Comparison of ENCODE assay signal across 8 mouse cellular contexts in the genomic region with DNA sequence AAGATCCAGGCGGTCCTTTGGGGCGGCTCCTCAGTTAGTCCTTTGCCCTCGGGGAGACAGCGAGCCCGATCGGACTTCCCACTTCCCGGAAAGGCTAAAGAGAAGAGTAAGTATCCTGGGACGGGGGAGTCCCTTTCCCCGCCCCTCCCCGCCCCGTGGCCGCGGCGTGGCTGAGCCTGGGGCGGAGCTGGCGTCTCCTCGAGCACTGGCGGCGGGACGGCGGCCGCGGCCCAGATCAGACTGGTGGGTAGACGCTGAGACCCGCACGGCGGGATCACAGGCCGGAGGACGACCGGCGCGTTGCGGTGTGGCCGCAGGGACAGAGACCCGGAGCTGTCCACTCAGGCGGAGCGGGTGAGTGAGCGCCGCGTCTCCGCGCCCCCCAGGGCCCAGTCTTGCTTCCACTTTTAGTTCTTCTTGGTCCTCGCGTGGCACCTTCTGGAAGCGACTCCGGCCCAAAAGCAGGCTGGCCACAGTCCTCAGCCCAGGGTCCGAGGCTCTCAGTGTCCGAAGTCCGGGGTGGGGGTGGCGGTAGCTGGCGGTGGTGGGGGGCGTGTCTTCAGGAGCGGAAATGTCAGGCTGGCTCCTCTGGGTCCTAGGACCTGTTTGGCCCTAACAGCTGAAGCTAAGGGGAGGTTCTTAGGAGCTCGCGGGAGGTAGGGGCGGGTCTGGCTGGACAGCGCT. TPM values are rescaled to one million over a fixed set of nuclear protein-coding genes. Genes with fewer than 3 reads are reported as not detected.
DNase-seq lines count a peak whose midpoint lies in the region; ATAC-seq lines count a peak whose summit lies in the region.

Gene Mob3c, plus strand, starts transcription at position 205 of the 684 bp plus-strand sequence.

- H3K4me1 ChIP-seq in hindbrain, embryonic 16.5 days (ENCODE audit: control insufficient read depth, insufficient read depth, low read depth, low read length), result peaks cover 6% of the 10 kb centered on the region
- no peaks in the 10 kb centered on the region for H3K4me1 ChIP-seq in limb, embryonic 11.5 days (ENCODE audit: control insufficient read depth, insufficient read depth, low read length)
- peaks cover 11% of the 10 kb centered on the region for H3K4me1 ChIP-seq in midbrain, embryonic 12.5 days

- peak within 1 kb of the TSS; percentile 75 for H3K27ac ChIP-seq in hindbrain, embryonic 16.5 days (ENCODE audit: low read depth, low read length)
- H3K27ac ChIP-seq in limb, embryonic 11.5 days (replicated peaks; ENCODE audit: low read depth, low read length), result no peak within 1 kb of the TSS
- peak within 1 kb of the TSS; percentile 65 for H3K27ac ChIP-seq in midbrain, embryonic 12.5 days (replicated peaks)

- ATAC-seq in common myeloid progenitor, adult 5-6 weeks (replicated peaks; ENCODE audit: low read depth, poor library complexity, severe bottlenecking), result peak; percentile 69
- peak; percentile 91 for ATAC-seq in hindbrain, embryonic 16.5 days
- peak; percentile 88 for ATAC-seq in limb, embryonic 11.5 days (ENCODE audit: insufficient number of reproducible peaks, low FRiP score, low TSS enrichment, low read depth)
- ATAC-seq in midbrain, embryonic 12.5 days (ENCODE audit: low FRiP score, low read depth), result peak; percentile 89

- under 1% methylated on average over 56 of the region's 57 CpGs for WGBS in hindbrain, embryonic 16.5 days
- WGBS in limb, embryonic 11.5 days, result under 1% methylated on average over 57 of the region's 57 CpGs
- 1% methylated on average over 55 of the region's 57 CpGs for WGBS in midbrain, embryonic 12.5 days

- peak; percentile 61 for DNase-seq in layer of hippocampus, adult 11-12 months (ENCODE audit: low spot score)
- no peak for DNase-seq in layer of hippocampus, adult 9-10 months (ENCODE audit: low spot score)
- DNase-seq in gastrocnemius, adult 8-10 months (ENCODE audit: low spot score in 2 of 2), result peak; percentile 75 to 79
- DNase-seq in limb, embryonic 11.5 days (ENCODE audit: low spot score), result peak; percentile 77
- peak; percentile 74 for DNase-seq in skeletal muscle tissue, adult 2 months (ENCODE audit: low read depth, low spot score)

- no peaks in the 10 kb centered on the region for H3K27me3 ChIP-seq in hindbrain, embryonic 16.5 days (replicated peaks; ENCODE audit: control insufficient read depth, insufficient read depth, low read length)
- no peaks in the 10 kb centered on the region for H3K27me3 ChIP-seq in limb, embryonic 11.5 days (ENCODE audit: control insufficient read depth, insufficient read depth, low read length)
- peaks cover 28% of the 10 kb centered on the region for H3K27me3 ChIP-seq in midbrain, embryonic 12.5 days

- no peaks in the 10 kb centered on the region for H3K36me3 ChIP-seq in hindbrain, embryonic 16.5 days (ENCODE audit: control insufficient read depth, insufficient read depth, low read length)
- H3K36me3 ChIP-seq in limb, embryonic 11.5 days (ENCODE audit: control insufficient read depth, insufficient read depth, low read length), result no peaks in the 10 kb centered on the region
- no peaks in the 10 kb centered on the region for H3K36me3 ChIP-seq in midbrain, embryonic 12.5 days

- H3K4me2 ChIP-seq in hindbrain, embryonic 16.5 days (ENCODE audit: low read length), result peak within 1 kb of the TSS; percentile 92
- peak within 1 kb of the TSS; percentile 65 for H3K4me2 ChIP-seq in limb, embryonic 11.5 days (ENCODE audit: low read depth, severe bottlenecking)
- peak within 1 kb of the TSS; percentile 62 for H3K4me2 ChIP-seq in midbrain, embryonic 12.5 days (replicated peaks)

- H3K9ac ChIP-seq in hindbrain, embryonic 16.5 days (ENCODE audit: low read depth, low read length), result peak within 1 kb of the TSS; percentile 82
- peak within 1 kb of the TSS; percentile 64 for H3K9ac ChIP-seq in limb, embryonic 11.5 days (ENCODE audit: low read length)
- peak within 1 kb of the TSS; percentile 70 for H3K9ac ChIP-seq in midbrain, embryonic 12.5 days (replicated peaks)

- peak within 1 kb of the TSS; percentile 78 for H3K4me3 ChIP-seq in hindbrain, embryonic 16.5 days (ENCODE audit: low read length)
- H3K4me3 ChIP-seq in limb, embryonic 11.5 days (ENCODE audit: low read depth, low read length), result peak within 1 kb of the TSS; percentile 60
- peak within 1 kb of the TSS; percentile 76 for H3K4me3 ChIP-seq in midbrain, embryonic 12.5 days

- H3K9me3 ChIP-seq in hindbrain, embryonic 16.5 days (ENCODE audit: control insufficient read depth, low read length), result no peaks in the 10 kb centered on the region
- H3K9me3 ChIP-seq in limb, embryonic 11.5 days (ENCODE audit: control insufficient read depth, low read length), result no peaks in the 10 kb centered on the region
- no peaks in the 10 kb centered on the region for H3K9me3 ChIP-seq in midbrain, embryonic 12.5 days

RNA-seq across cellular contexts. Expression of gene Mob3c, which starts in this region (rescaled TPM):
- total RNA-seq in common myeloid progenitor, adult 5-6 weeks (2017), result 8.4 and 16.9 TPM in 2 replicates
- total RNA-seq in gastrocnemius, adult 8-10 months (2022), result 1 to 10 TPM; 1.5 to 4.3 (median 2.1) TPM
- polyA plus RNA-seq in hindbrain, embryonic 16.5 days (2015; fragmentation: Nextera tagmentation; extraction: Ambion mirVana), result 4.9 and 7.8 TPM in 2 replicates
- polyA plus RNA-seq in limb, embryonic 11.5 days (2014; fragmentation: Nextera tagmentation; extraction: Ambion mirVana), result 5.8 and 6.0 TPM in 2 replicates
- 4.6 and 6.3 TPM in 2 replicates for polyA plus RNA-seq in midbrain, embryonic 12.5 days (2016; fragmentation: Nextera tagmentation; extraction: Ambion mirVana)
